Mouse (Mus musculus) CH12.LX (cell line): ENCODE measurements at regions not wholly inside any gene's neighbourhood (a gene's known extent, or its start where the extent isn't known, plus 50 kb on each side); places are given as distances from the start of the nearest gene placed in this dataset.

Source experiments
- DNase-seq: peaks from one replicate; pipeline ENCODE4 v3.0.0-alpha.2; 2013; ENCODE audit errors: extremely low read depth
- H3K27ac ChIP-seq: 2 replicates; pipeline ENCODE4 v1.5.1; 2012; ENCODE audit warnings: low read depth, mild to moderate bottlenecking, control low read depth, moderate library complexity; ENCODE audit not compliant: insufficient read depth
- H3K27me3 ChIP-seq: replicated peaks from 2 replicates; pipeline ENCODE3; 2012; ENCODE audit warnings: inconsistent platforms
- H3K36me3 ChIP-seq, 2 experiments: replicated peaks in 1 of 2; 2 replicates each; pipeline versions ENCODE3 to v1.6.1; 2012; ENCODE audit warnings: inconsistent platforms in 1 of 2, low read length in 1 of 2, mild to moderate bottlenecking in 1 of 2, mixed read lengths in 1 of 2, moderate library complexity in 1 of 2; ENCODE audit not compliant: control insufficient read depth in 1 of 2, insufficient read depth in 1 of 2
- H3K4me1 ChIP-seq, 2 experiments: 2 replicates each; pipeline ENCODE4 v1.6.1; 2012; ENCODE audit warnings: inconsistent platforms in 1 of 2, moderate library complexity in 1 of 2; ENCODE audit not compliant: insufficient read depth in 2 of 2, control insufficient read depth in 1 of 2
- H3K4me2 ChIP-seq: 2 replicates; pipeline ENCODE4 v1.6.1; 2012; ENCODE audit warnings: low read depth, mild to moderate bottlenecking, control low read depth; ENCODE audit not compliant: poor library complexity, insufficient read depth, severe bottlenecking
- H3K4me3 ChIP-seq, 3 experiments: fragments of 150-350 bp in 1 of 3; sonication (generic) in 1 of 3; replicated peaks in 1 of 3; 2 replicates each; pipeline versions ENCODE3 to v1.5.1; 2011 to 2012; ENCODE audit warnings: low read depth in 2 of 3, low read length in 2 of 3, mild to moderate bottlenecking in 2 of 3, moderate library complexity in 2 of 3, control low read depth in 1 of 3, improper control_type of control experiment in 1 of 3, inconsistent platforms in 1 of 3, mixed read lengths in 1 of 3; ENCODE audit not compliant: poor library complexity in 1 of 3
- H3K79me2 ChIP-seq: replicated peaks from 2 replicates; pipeline ENCODE4 v1.6.1; 2012; ENCODE audit warnings: mild to moderate bottlenecking, moderate library complexity; ENCODE audit not compliant: control insufficient read depth, poor library complexity, insufficient read depth, severe bottlenecking; ENCODE audit errors: extremely low read depth
- H3K9ac ChIP-seq: 2 replicates; pipeline ENCODE4 v1.6.1; 2012; ENCODE audit warnings: low read depth, mild to moderate bottlenecking, control low read depth, moderate library complexity; ENCODE audit not compliant: insufficient read depth
- H3K9me3 ChIP-seq: replicated peaks from 2 replicates; pipeline ENCODE3; 2012; ENCODE audit warnings: low read length, inconsistent platforms, mixed read lengths
- BHLHE40 ChIP-seq: IDR thresholded peaks from 2 replicates; pipeline ENCODE4 v1.6.1; 2011; ENCODE audit warnings: mild to moderate bottlenecking, low read depth, low read length, improper control_type of control experiment
- CHD1 ChIP-seq: IDR thresholded peaks from 2 replicates; pipeline ENCODE4 v1.6.1; 2012; ENCODE audit warnings: low read depth, low read length, improper control_type of control experiment, inconsistent platforms
- CHD2 ChIP-seq: IDR thresholded peaks from 2 replicates; pipeline ENCODE4 v1.6.1; 2011; ENCODE audit warnings: low read length, improper control_type of control experiment
- CTCF ChIP-seq, 2 experiments: IDR thresholded peaks in 1 of 2; conservative IDR thresholded peaks in 1 of 2; 2 replicates each; pipeline ENCODE4 v1.5.1; 2011 to 2012; ENCODE audit warnings: low read depth in 2 of 2, low read length in 2 of 2, improper control_type of control experiment in 1 of 2, inconsistent platforms in 1 of 2, mild to moderate bottlenecking in 1 of 2, moderate library complexity in 1 of 2
- E2F4 ChIP-seq: IDR thresholded peaks from 2 replicates; pipeline ENCODE4 v1.6.1; 2011; ENCODE audit warnings: low read depth, low read length, improper control_type of control experiment; ENCODE audit not compliant: insufficient replicate concordance
- ELF1 ChIP-seq: IDR thresholded peaks from 2 replicates; pipeline ENCODE4 v1.6.1; 2014; ENCODE audit warnings: low read depth, mild to moderate bottlenecking, inconsistent platforms, low read length, improper control_type of control experiment
- EP300 ChIP-seq: IDR thresholded peaks from 2 replicates; pipeline ENCODE4 v1.6.1; 2011; ENCODE audit warnings: low read length, improper control_type of control experiment
- ETS1 ChIP-seq: conservative IDR thresholded peaks from 2 replicates; pipeline ENCODE4 v1.6.1; 2012; ENCODE audit warnings: low read depth, mild to moderate bottlenecking, inconsistent platforms, low read length, improper control_type of control experiment, moderate library complexity
- GABPA ChIP-seq: IDR thresholded peaks from 2 replicates; pipeline ENCODE4 v1.6.1; 2012; ENCODE audit warnings: low read depth, low read length, improper control_type of control experiment, inconsistent platforms; ENCODE audit not compliant: insufficient replicate concordance
- HCFC1 ChIP-seq: IDR thresholded peaks from 2 replicates; pipeline ENCODE4 v1.6.1; 2012; ENCODE audit warnings: low read depth, mild to moderate bottlenecking, inconsistent platforms, low read length, improper control_type of control experiment
- IRF4 ChIP-seq: IDR thresholded peaks from 2 replicates; pipeline ENCODE4 v1.6.1; 2014; ENCODE audit warnings: low read depth, mild to moderate bottlenecking, inconsistent platforms, low read length, improper control_type of control experiment
- JUN ChIP-seq: IDR thresholded peaks from 2 replicates; pipeline ENCODE4 v1.6.1; 2011; ENCODE audit warnings: low read depth, mild to moderate bottlenecking, low read length, improper control_type of control experiment, moderate library complexity; ENCODE audit not compliant: insufficient read depth
- JUND ChIP-seq: conservative IDR thresholded peaks from 2 replicates; pipeline ENCODE4 v1.6.1; 2011; ENCODE audit warnings: low read depth, low read length, improper control_type of control experiment
- KAT2A ChIP-seq: IDR thresholded peaks from 2 replicates; pipeline ENCODE4 v1.6.1; 2012; ENCODE audit warnings: low read length, improper control_type of control experiment, inconsistent platforms; ENCODE audit not compliant: insufficient replicate concordance
- MAFK ChIP-seq: IDR thresholded peaks from 2 replicates; pipeline ENCODE4 v1.6.1; 2011; ENCODE audit warnings: low read length, improper control_type of control experiment; ENCODE audit not compliant: insufficient replicate concordance
- MAX ChIP-seq: IDR thresholded peaks from 2 replicates; pipeline ENCODE4 v1.6.1; 2011; ENCODE audit warnings: low read length, improper control_type of control experiment
- MAZ ChIP-seq: IDR thresholded peaks from 2 replicates; pipeline ENCODE4 v1.6.1; 2012; ENCODE audit warnings: low read depth, mild to moderate bottlenecking, inconsistent platforms, low read length, improper control_type of control experiment, moderate library complexity
- MEF2A ChIP-seq: IDR thresholded peaks from 2 replicates; pipeline ENCODE4 v1.6.1; 2014; ENCODE audit warnings: low read depth, mild to moderate bottlenecking, inconsistent platforms, low read length, improper control_type of control experiment, borderline replicate concordance
- MXI1 ChIP-seq: IDR thresholded peaks from 2 replicates; pipeline ENCODE4 v1.6.1; 2011; ENCODE audit warnings: mild to moderate bottlenecking, low read depth, low read length, improper control_type of control experiment
- MYC ChIP-seq: IDR thresholded peaks from 2 replicates; pipeline ENCODE4 v1.6.1; 2011; ENCODE audit warnings: low read depth, mild to moderate bottlenecking, improper control_type of control experiment, low read length
- NELFE ChIP-seq: IDR thresholded peaks from 2 replicates; pipeline ENCODE4 v1.6.1; 2011; ENCODE audit warnings: low read depth, low read length, improper control_type of control experiment
- NRF1 ChIP-seq: IDR thresholded peaks from 2 replicates; pipeline ENCODE4 v1.6.1; 2014; ENCODE audit warnings: low read depth, mild to moderate bottlenecking, inconsistent platforms, low read length, improper control_type of control experiment, moderate library complexity
- PAX5 ChIP-seq: IDR thresholded peaks from 2 replicates; pipeline ENCODE4 v1.6.1; 2012; ENCODE audit warnings: low read length, inconsistent platforms, mixed read lengths
- POLR2A ChIP-seq: IDR thresholded peaks from 2 replicates; pipeline ENCODE4 v1.6.1; 2011; ENCODE audit warnings: low read depth, mild to moderate bottlenecking, improper control_type of control experiment, low read length
- POLR2AphosphoS2 ChIP-seq: IDR thresholded peaks from 2 replicates; pipeline ENCODE4 v1.6.1; 2011; ENCODE audit warnings: low read depth, low read length, improper control_type of control experiment
- RAD21 ChIP-seq: IDR thresholded peaks from 2 replicates; pipeline ENCODE4 v1.6.1; 2011; ENCODE audit warnings: low read depth, mild to moderate bottlenecking, low read length, improper control_type of control experiment, moderate library complexity
- RCOR1 ChIP-seq: conservative IDR thresholded peaks from 2 replicates; pipeline ENCODE4 v1.6.1; 2012; ENCODE audit warnings: low read depth, mild to moderate bottlenecking, inconsistent platforms, low read length, improper control_type of control experiment
- SIN3A ChIP-seq: IDR thresholded peaks from 2 replicates; pipeline ENCODE4 v1.6.1; 2012; ENCODE audit warnings: low read length, improper control_type of control experiment, inconsistent platforms
- SMC3 ChIP-seq: IDR thresholded peaks from 2 replicates; pipeline ENCODE4 v1.6.1; 2011; ENCODE audit warnings: low read depth, low read length, improper control_type of control experiment
- TBP ChIP-seq: conservative IDR thresholded peaks from 2 replicates; pipeline ENCODE4 v1.6.1; 2011; ENCODE audit warnings: low read depth, low read length, improper control_type of control experiment
- TCF12 ChIP-seq: IDR thresholded peaks from 2 replicates; pipeline ENCODE4 v1.6.1; 2014; ENCODE audit warnings: low read depth, mild to moderate bottlenecking, inconsistent platforms, low read length, improper control_type of control experiment
- UBTF ChIP-seq: IDR thresholded peaks from 2 replicates; pipeline ENCODE4 v1.6.1; 2012; ENCODE audit warnings: low read depth, mild to moderate bottlenecking, inconsistent platforms, low read length, improper control_type of control experiment, moderate library complexity
- USF1 ChIP-seq: IDR thresholded peaks from 2 replicates; pipeline ENCODE4 v1.6.1; 2014; ENCODE audit warnings: low read depth, mild to moderate bottlenecking, inconsistent platforms, low read length, improper control_type of control experiment
- USF2 ChIP-seq: conservative IDR thresholded peaks from 2 replicates; pipeline ENCODE4 v1.6.1; 2011; ENCODE audit warnings: low read depth, low read length, improper control_type of control experiment
- ZC3H11A ChIP-seq: IDR thresholded peaks from 2 replicates; pipeline ENCODE4 v1.6.1; 2012; ENCODE audit warnings: low read depth, mild to moderate bottlenecking, inconsistent platforms, low read length, improper control_type of control experiment
- ZKSCAN1 ChIP-seq: IDR thresholded peaks from 2 replicates; pipeline ENCODE4 v1.6.1; 2012; ENCODE audit warnings: low read depth, inconsistent platforms, low read length, improper control_type of control experiment, borderline replicate concordance
- ZMIZ1 ChIP-seq: IDR thresholded peaks from 2 replicates; pipeline ENCODE4 v1.6.1; 2012; ENCODE audit warnings: low read depth, mild to moderate bottlenecking, inconsistent platforms, low read length, improper control_type of control experiment
- ZNF384 ChIP-seq: IDR thresholded peaks from 2 replicates; pipeline ENCODE4 v1.6.1; 2012; ENCODE audit warnings: low read depth, low read length, improper control_type of control experiment, inconsistent platforms
- dilution Hi-C: fragments of 300-500 bp; cut with MboI; formaldehyde crosslinking; loops from 2 replicates; pipeline ENCODE4 v1.14.3; 2020; ENCODE audit warnings: low sequenced_read_pairs; ENCODE audit not compliant: extremely low pct_unique_long_range_greater_than_20kb, extremely low pct_ligation_motif_present
- in situ Hi-C: fragments of 300-500 bp; cut with MboI; formaldehyde crosslinking; loops from 3 replicates; pipeline ENCODE4 v1.14.3; 2019; ENCODE audit warnings: low sequenced_read_pairs, low pct_ligation_motif_present, low pct_unique_long_range_greater_than_20kb, mixed read lengths

DNA sequence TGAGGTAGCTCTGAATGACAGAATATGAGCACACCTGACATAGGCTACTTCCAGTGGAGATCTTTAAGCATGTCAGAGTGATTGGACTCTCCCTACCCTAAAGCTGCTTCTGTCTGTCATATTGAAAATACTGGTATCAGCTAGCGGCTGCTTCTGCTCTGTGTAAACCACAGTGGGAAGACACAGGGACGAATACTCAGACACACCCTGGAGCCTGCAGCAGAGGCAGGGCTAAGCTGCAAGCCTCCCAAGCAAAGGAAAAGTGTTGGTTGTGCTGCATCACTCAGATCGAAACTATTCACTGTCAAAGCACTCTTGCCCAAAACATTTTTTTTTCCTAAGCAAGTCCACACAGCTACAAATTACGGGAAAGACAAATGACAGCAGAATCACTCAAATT, 270.4 kb downstream of the Cd47 start:
- peaks cover 10 to 31% of the 10 kb centered on the region in 2 experiments for H3K4me1 ChIP-seq
- in situ Hi-C loops (no loop called here), dilution Hi-C loops (no loop called here)
- no peaks in the 10 kb centered on the region for H3K79me2 ChIP-seq
- H3K9me3 ChIP-seq: peaks cover 3% of the 10 kb centered on the region
- peak overlapping the region; percentile 54; the same call in 1 of the 2 replicates for H3K4me2 ChIP-seq
- no peak for TF ChIP-seq POLR2AphosphoS2
- peak; percentile 65; the same call in 1 of the 2 replicates for TF ChIP-seq TCF12
- peak; percentile 76; the same call in 1 of the 2 replicates for TF ChIP-seq UBTF
- no peak for TF ChIP-seq GABPA
- TF ChIP-seq ZNF384: peak; percentile 93
- TF ChIP-seq CHD2: peak; percentile 72
- TF ChIP-seq ETS1: peak; percentile 50; the same call in 1 of the 2 replicates
- TF ChIP-seq MYC: peak; percentile 85
- TF ChIP-seq MXI1: peak; percentile 73
- no peak for TF ChIP-seq CTCF (conservative IDR thresholded peaks at IDR 0.05 in 1 of 2, IDR thresholded peaks at IDR 0.05 in 1 of 2; ENCODE audit: low read depth in 2 of 2, low read length in 2 of 2)
- peak; percentile 91 for TF ChIP-seq EP300
- no peak for TF ChIP-seq ZMIZ1
- TF ChIP-seq JUND: peak; percentile 88
- TF ChIP-seq ZKSCAN1: no peak
- peak; percentile 80 for TF ChIP-seq JUN
- peak; percentile 61; the same call in 1 of the 2 replicates for TF ChIP-seq MAZ
- no peak for TF ChIP-seq USF2
- TF ChIP-seq SMC3: peak; percentile 14; the same call in 1 of the 2 replicates
- no peak for TF ChIP-seq KAT2A
- TF ChIP-seq ELF1: no peak; the same call in 1 of the 2 replicates
- peak; percentile 71 for TF ChIP-seq BHLHE40
- no peak for TF ChIP-seq NELFE
- TF ChIP-seq E2F4: no peak
- TF ChIP-seq SIN3A: peak; percentile 85
- TF ChIP-seq MAFK: 0 out of 2 replicates have a peak, but pooled peaks have one; percentile 52
- no peak for TF ChIP-seq ZC3H11A
- TF ChIP-seq RCOR1: 0 out of 2 replicates have a peak, but pooled peaks have one; percentile 88
- peak; percentile 47 for TF ChIP-seq MAX
- TF ChIP-seq PAX5: no peak
- no peak; the same call in 1 of the 2 replicates for TF ChIP-seq RAD21
- TF ChIP-seq USF1: no peak
- no peak for TF ChIP-seq CHD1
- peak; percentile 95 for TF ChIP-seq IRF4
- TF ChIP-seq HCFC1: peak; percentile 32; the same call in 1 of the 2 replicates
- TF ChIP-seq POLR2A: no peak
- TF ChIP-seq TBP: 0 out of 2 replicates have a peak, but pooled peaks have one; percentile 23
- TF ChIP-seq MEF2A: peak; percentile 79
- no peak for TF ChIP-seq NRF1
- no peaks in the 10 kb centered on the region for H3K27me3 ChIP-seq
- DNase-seq: peak; percentile 63
- H3K36me3 ChIP-seq: no peaks in the 10 kb centered on the region
- H3K27ac ChIP-seq: no peak overlapping the region
- H3K9ac ChIP-seq: 0 out of 2 replicates have a peak overlapping the region, but pooled peaks have one; percentile 1
- H3K4me3 ChIP-seq: peak overlapping the region in 1 of 3 experiments; percentile 2
